Mouse (Mus musculus) adrenal gland, postnatal 25 days (tissue): Measurements from ENCODE around the gene Vmn2r14. TPM values are rescaled to one million over a fixed set of nuclear protein-coding genes. Genes with fewer than 3 reads are reported as not detected.
"Not testable (repeated sequence)": the region's sequence is repeated elsewhere in the genome, so short reads cannot be mapped to it uniquely, and the experiment has no call there.

Experiments used
- DNase-seq: peaks from one replicate; pipeline ENCODE4 v3.0.0; 2021; ENCODE audit warnings: mixed read lengths
- long read RNA-seq: library from polyadenylated mRNA; stranded (forward); transcript quantifications from one replicate; pipeline ENCODE4 v2.0.0, GENCODE M21; 2021
- total RNA-seq: library from RNA; stranded (reverse); gene quantifications from 2 replicates; pipeline ENCODE4 v1.2.3, GENCODE M21; 2021

The Vmn2r14 gene
- not detected in 2 replicates for total RNA-seq
- long read RNA-seq = 0 reads

DNA sequence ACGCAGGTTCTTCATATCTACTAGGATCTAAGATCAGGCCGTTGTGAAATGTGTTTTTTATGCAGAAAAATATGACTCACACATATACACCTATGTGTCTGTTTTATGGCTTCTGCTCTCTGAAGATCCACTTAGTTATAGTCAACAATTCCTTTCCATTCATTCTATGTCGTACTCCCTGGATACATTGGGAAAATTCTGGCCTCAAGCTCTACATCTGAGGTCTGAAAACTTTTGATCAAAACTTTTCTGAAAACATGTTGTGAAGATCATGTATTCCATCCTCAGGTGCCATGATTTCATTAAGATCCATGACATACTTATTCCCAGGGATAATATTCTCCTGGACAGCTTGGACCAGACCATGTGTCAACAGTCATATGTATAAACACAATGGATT lies at the start of gene Vmn2r14:
Vmn2r14 (minus strand) TSS at position 101 of the 400 bp plus-strand sequence.
- no peak for DNase-seq

DNA sequence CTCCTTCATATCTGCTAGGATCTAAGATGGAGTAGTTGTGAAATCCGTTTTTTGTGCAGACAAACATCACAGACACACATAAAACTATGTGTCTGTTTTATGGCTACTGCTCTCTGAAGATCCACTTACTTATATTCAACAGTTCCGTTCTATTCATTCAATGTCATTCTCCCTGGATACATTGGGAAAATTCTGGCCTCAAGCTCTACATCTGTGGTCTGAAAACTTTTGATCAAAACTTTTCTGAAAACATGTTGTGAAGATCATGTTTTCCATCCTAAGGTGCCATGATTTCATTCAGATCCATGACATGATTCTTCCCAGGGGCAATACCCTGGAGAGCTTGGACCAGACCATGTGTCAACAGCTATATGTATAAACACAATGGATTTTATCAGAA lies 32.4 kb downstream of the Vmn2r14 start, which contains the start of gene Vmn2r13:
Vmn2r13 (minus strand) TSS at position 101 of the 400 bp plus-strand sequence.
- DNase-seq = not testable (repeated sequence)

DNA sequence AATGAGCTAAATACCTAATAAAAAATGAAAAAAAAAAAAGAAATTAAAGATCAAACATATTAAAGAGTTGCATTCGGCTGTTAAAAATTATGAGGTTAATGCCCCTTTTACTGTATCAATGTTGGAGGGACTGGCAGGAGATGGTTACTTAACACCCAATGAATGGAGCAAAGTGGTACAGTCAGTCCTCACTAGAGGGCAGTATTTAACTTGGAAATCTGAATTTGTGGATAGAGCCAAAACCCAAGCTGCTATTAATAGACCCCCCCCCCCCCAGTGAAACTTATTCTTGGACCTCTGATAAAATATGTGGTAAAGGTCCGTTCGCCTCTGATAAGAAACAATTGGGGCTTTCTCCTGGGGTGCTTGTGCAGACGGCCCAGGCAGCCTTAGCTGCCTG lies 57.7 kb downstream of the Vmn2r14 start:
- not testable (repeated sequence) for DNase-seq

Other genes with a start within 250 kb of the Vmn2r14 start
- gene Vmn2r10, start 218.2 kb downstream of the Vmn2r14 start, total RNA-seq = not detected in 2 replicates
- gene Vmn2r11, start 165.1 kb downstream of the Vmn2r14 start, total RNA-seq = not detected in 2 replicates
- gene Vmn2r12, start 126.8 kb downstream of the Vmn2r14 start, total RNA-seq = not detected in 2 replicates
- gene Vmn2r13, start 32.5 kb downstream of the Vmn2r14 start, total RNA-seq = 0.21 TPM in 1 of 2 replicates, not detected in the other
- not detected in 2 replicates for gene Vmn2r15, start 72.9 kb upstream of the Vmn2r14 start, total RNA-seq
- not detected in 2 replicates for gene Vmn2r16, start 105.5 kb upstream of the Vmn2r14 start, total RNA-seq
- gene Vmn2r17, start 195.0 kb upstream of the Vmn2r14 start, total RNA-seq = not detected in 2 replicates